Mouse (Mus musculus) liver, embryonic 14.5 days (tissue): ENCODE data around the gene Ptar1.

Experiments
- CTCF ChIP-seq: IDR thresholded peaks from 2 replicates; pipeline ENCODE4 v1.5.1; 2016; ENCODE audit warnings: antibody characterized with exemption, low read depth, control low read depth
- EP300 ChIP-seq: IDR thresholded peaks from 2 replicates; pipeline ENCODE4 v1.6.1; 2016; ENCODE audit warnings: antibody characterized with exemption, low read depth

DNA sequence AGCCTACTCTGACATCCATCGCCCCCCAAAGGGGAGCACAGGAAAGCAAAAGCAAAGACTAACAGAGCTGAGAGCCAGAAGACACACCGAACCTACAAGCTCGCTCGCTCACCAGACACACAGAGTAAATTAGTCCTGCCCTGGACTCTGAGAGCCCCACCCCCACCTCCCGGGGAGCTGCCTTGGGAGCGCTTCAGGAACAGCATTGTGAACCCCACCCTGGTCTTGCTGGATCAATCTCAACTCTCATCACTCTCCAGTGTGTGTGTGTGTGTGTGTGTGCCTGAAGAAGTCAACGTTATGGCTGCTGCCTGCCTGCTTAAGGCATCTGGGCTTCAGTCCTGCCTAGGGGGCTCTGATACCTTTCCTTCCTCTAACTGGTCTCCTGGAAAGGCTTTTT lies 69.8 kb downstream of the Ptar1 start:
- TF ChIP-seq EP300 (no peak), CTCF (no peak)
